Mouse (Mus musculus): ENCODE data around the gene Cend1.

DNA sequence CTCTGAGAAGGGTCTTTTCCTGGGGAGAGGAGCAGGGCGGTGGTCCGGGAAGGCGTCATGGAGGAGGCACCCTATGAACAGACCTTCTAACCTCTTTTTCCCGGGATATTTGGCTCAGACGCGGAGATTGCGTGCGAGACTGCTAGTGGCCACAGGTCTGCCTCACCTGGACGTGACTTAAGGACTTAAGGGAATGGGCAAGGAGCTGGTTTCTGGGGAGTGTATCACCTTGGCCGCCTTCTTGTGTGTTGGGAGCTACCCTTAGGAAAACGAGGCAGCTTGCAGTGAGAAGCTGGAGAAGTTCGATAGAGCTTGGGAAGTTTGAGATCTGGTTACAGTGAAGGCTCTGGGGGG is 46.5 kb upstream of the Cend1 start:
- TF ChIP-seq CTCF (IDR thresholded peaks at IDR 0.05) (no peak), EP300 (IDR thresholded peaks at IDR 0.05) (no peak)
